Mouse (Mus musculus): ENCODE data around the gene Mmp8. TPM values are rescaled to one million over a fixed set of nuclear protein-coding genes. Genes with fewer than 3 reads are reported as not detected.

Gene Mmp8
- polyA plus RNA-seq, 1 experiment from 2014 or later: 0.16 TPM

Other genes starting within 250 kb of the Mmp8 start
- not detected in 2 replicates for gene Mmp12, start 214.1 kb upstream of the Mmp8 start, polyA plus RNA-seq (2014; fragmentation: Nextera tagmentation; extraction: Ambion mirVana)
- gene Mmp1b, start 170.4 kb upstream of the Mmp8 start, polyA plus RNA-seq (2014; fragmentation: Nextera tagmentation; extraction: Ambion mirVana): not detected in 2 replicates
- gene Mmp3, start 112.6 kb upstream of the Mmp8 start, polyA plus RNA-seq (2014; fragmentation: Nextera tagmentation; extraction: Ambion mirVana): not detected in 2 replicates
- gene Mmp10, start 56.1 kb upstream of the Mmp8 start, polyA plus RNA-seq (2014; fragmentation: Nextera tagmentation; extraction: Ambion mirVana): not detected in 2 replicates
- gene Mmp27, start 12.9 kb downstream of the Mmp8 start, polyA plus RNA-seq (2014; fragmentation: Nextera tagmentation; extraction: Ambion mirVana): not detected in 2 replicates
- not detected in 2 replicates for gene Mmp20, start 69.8 kb downstream of the Mmp8 start, polyA plus RNA-seq (2014; fragmentation: Nextera tagmentation; extraction: Ambion mirVana)
- not detected in 2 replicates for gene Mmp7, start 133.6 kb downstream of the Mmp8 start, polyA plus RNA-seq (2014; fragmentation: Nextera tagmentation; extraction: Ambion mirVana)
- 65.8 and 114 TPM in 2 replicates for gene Tmem123, start 205.6 kb downstream of the Mmp8 start, polyA plus RNA-seq (2014; fragmentation: Nextera tagmentation; extraction: Ambion mirVana)

Data from kidney, embryonic 14.5 days (tissue).